Mouse (Mus musculus) heart, adult 2 months (tissue): ENCODE data around the gene Plcl2. TPM values are rescaled to one million over a fixed set of nuclear protein-coding genes. Genes with fewer than 3 reads are reported as not detected.

Source experiments
- DNase-seq, 2 experiments: peaks; one replicate each; pipeline ENCODE4 v3.0.0; 2021
- H3K27ac ChIP-seq: fragments of 200-600 bp; 2 replicates; pipeline ENCODE4 v1.8.1; 2022
- H3K27me3 ChIP-seq: fragments of 200-500 bp; 2 replicates; pipeline ENCODE4 v1.6.1; 2012; ENCODE audit warnings: mild to moderate bottlenecking, low read length, inconsistent platforms, mixed read lengths; ENCODE audit not compliant: control insufficient read depth, insufficient read depth
- H3K36me3 ChIP-seq: fragments of 200-500 bp; 2 replicates; pipeline ENCODE4 v1.6.1; 2012; ENCODE audit warnings: low read length, inconsistent platforms; ENCODE audit not compliant: control insufficient read depth, insufficient read depth
- H3K4me1 ChIP-seq: fragments of 200-500 bp; 2 replicates; pipeline ENCODE4 v1.6.1; 2011; ENCODE audit warnings: low read length; ENCODE audit not compliant: control insufficient read depth, insufficient read depth
- H3K4me3 ChIP-seq: fragments of 200-600 bp; 2 replicates; pipeline ENCODE4 v1.8.1; 2022
- H3K79me2 ChIP-seq: fragments of 200-500 bp; replicated peaks from 2 replicates; pipeline ENCODE4 v1.6.1; 2012; ENCODE audit warnings: mild to moderate bottlenecking, inconsistent platforms, low read length, moderate library complexity, mixed read lengths; ENCODE audit not compliant: control insufficient read depth, insufficient read depth
- H3K9ac ChIP-seq: fragments of 200-500 bp; 2 replicates; pipeline ENCODE4 v1.6.1; 2012; ENCODE audit warnings: low read depth, mild to moderate bottlenecking, control low read depth, inconsistent platforms, low read length, mixed read lengths
- CTCF ChIP-seq: fragments of 200-600 bp; IDR thresholded peaks from 2 replicates; pipeline ENCODE4 v1.8.1; 2022; ENCODE audit warnings: antibody characterized with exemption, mild to moderate bottlenecking, moderate library complexity
- EP300 ChIP-seq: fragments of 200-500 bp; IDR thresholded peaks from 2 replicates; pipeline ENCODE4 v1.6.1; 2011; ENCODE audit warnings: low read depth, low read length, control low read depth; ENCODE audit not compliant: insufficient read depth
- POLR2A ChIP-seq: fragments of 200-500 bp; IDR thresholded peaks from 2 replicates; pipeline ENCODE4 v1.6.1; 2011; ENCODE audit warnings: mild to moderate bottlenecking, low read depth, low read length, control low read depth; ENCODE audit not compliant: insufficient read depth
- WGBS: fragments of 180-500 bp; shearing (Covaris S2); methylation state at CpG from one replicate; pipeline ENCODE4 v1.1.7; 2018; 5-methylcytosine and 5-hydroxymethylcytosine counted together
- intact Hi-C: fragments of 180-260 bp; cut with DNase I; formaldehyde crosslinking; loops from one replicate; pipeline ENCODE4 v1.15.1; 2025
- polyA plus RNA-seq: library from polyadenylated mRNA; depleted of rRNA; stranded (reverse); fragments of >200 nt; gene quantifications from 2 replicates; pipeline ENCODE4 v1.2.3, GENCODE M21; 2012
- total RNA-seq, 2 experiments: library from RNA; stranded (reverse); gene quantifications; 2 replicates each; pipeline ENCODE4 v1.2.3; 2021

Gene Plcl2
- total and polyA plus RNA-seq, 3 experiments: 2.8 to 8.0 (median 7.5) TPM

- H3K36me3 ChIP-seq: no peaks in the 10 kb centered on the region
- H3K4me1 ChIP-seq: peaks cover 2% of the 10 kb centered on the region
- no peak overlapping the region for H3K27ac ChIP-seq
- intact Hi-C loops: no loop called here
- no peaks in the 10 kb centered on the region for H3K27me3 ChIP-seq
- H3K9ac ChIP-seq: no peak overlapping the region
- no peaks in the 10 kb centered on the region for H3K79me2 ChIP-seq
- TF ChIP-seq CTCF (no peak), POLR2A (no peak), EP300 (no peak)
- WGBS: 54% methylated on average over 2 of the region's 2 CpGs
- no peak overlapping the region for H3K4me3 ChIP-seq
- no peak for DNase-seq
Measured at GRCm38 (mm10) chr17:50729031-50729430, 219.8 kb downstream of the Plcl2 start.

- TF ChIP-seq POLR2A (no peak), EP300 (no peak), CTCF (no peak)
- Histone ChIP-seq H3K4me1 (no peaks in the 10 kb centered on the region; the same call in 1 of the 2 replicates), H3K79me2 (no peaks in the 10 kb centered on the region), H3K9ac (no peak overlapping the region), H3K4me3 (no peak overlapping the region), H3K27me3 (no peaks in the 10 kb centered on the region), H3K27ac (no peak overlapping the region), H3K36me3 (no peaks in the 10 kb centered on the region)
- 70% methylated on average over 6 of the region's 6 CpGs for WGBS
- no peak for DNase-seq
- intact Hi-C loops: no loop called here
Measured at GRCm38 (mm10) chr17:50729577-50729976, 220.4 kb downstream of the Plcl2 start.

- Histone ChIP-seq H3K36me3 (no peaks in the 10 kb centered on the region), H3K27me3 (no peaks in the 10 kb centered on the region), H3K9ac (no peak overlapping the region), H3K79me2 (no peaks in the 10 kb centered on the region), H3K27ac (no peak overlapping the region), H3K4me1 (peaks cover 8% of the 10 kb centered on the region), H3K4me3 (no peak overlapping the region)
- no peak for DNase-seq
- 88% methylated on average over 2 of the region's 2 CpGs for WGBS
- intact Hi-C loops: loop anchor here (5.0 kb wide), 1 partner anchor 49 kb away; no protein-coding TSS in a partner anchor
- TF ChIP-seq EP300 (no peak), CTCF (no peak), POLR2A (no peak)
Measured at GRCm38 (mm10) chr17:50730896-50731295, 221.7 kb downstream of the Plcl2 start.

- H3K9ac ChIP-seq: no peak overlapping the region
- 91% methylated on average over 5 of the region's 5 CpGs for WGBS
Measured at GRCm38 (mm10) chr17:50731876-50732275, 222.7 kb downstream of the Plcl2 start.

GRCm38 (mm10) chr17:50733390-50733789 is 224.2 kb downstream of the Plcl2 start:
- peaks cover 22% of the 10 kb centered on the region for H3K4me1 ChIP-seq

More at GRCm38 (mm10) chr17:50731876-50732275, 222.7 kb downstream of the Plcl2 start:
- TF ChIP-seq CTCF (0 out of 2 replicates have a peak, but pooled peaks have one; percentile 14), EP300 (no peak), POLR2A (no peak)
- Histone ChIP-seq H3K27me3 (no peaks in the 10 kb centered on the region), H3K27ac (no peak overlapping the region), H3K79me2 (no peaks in the 10 kb centered on the region), H3K4me1 (peaks cover 13% of the 10 kb centered on the region), H3K36me3 (peaks cover 3% of the 10 kb centered on the region), H3K4me3 (no peak overlapping the region)
- intact Hi-C loops: loop anchor here (5.0 kb wide), 1 partner anchor 50 kb away; no protein-coding TSS in a partner anchor
- DNase-seq: no peak

GRCm38 (mm10) chr17:50734781-50735180 is 225.6 kb downstream of the Plcl2 start:
- WGBS: 70% methylated on average over 6 of the region's 6 CpGs
- intact Hi-C loops: loop anchor here (5.0 kb wide), 1 partner anchor 52 kb away; no protein-coding TSS in a partner anchor
- Histone ChIP-seq H3K4me3 (no peak overlapping the region), H3K27me3 (no peaks in the 10 kb centered on the region), H3K27ac (peak overlapping the region; percentile 75), H3K9ac (peak overlapping the region; percentile 22; the same call in 1 of the 2 replicates), H3K36me3 (peaks cover 3% of the 10 kb centered on the region), H3K79me2 (no peaks in the 10 kb centered on the region), H3K4me1 (peaks cover 22% of the 10 kb centered on the region)
- DNase-seq: no peak
- no peak for TF ChIP-seq POLR2A
- TF ChIP-seq CTCF: no peak
- TF ChIP-seq EP300: no peak

More at GRCm38 (mm10) chr17:50733390-50733789, 224.2 kb downstream of the Plcl2 start:
- no peak overlapping the region for H3K9ac ChIP-seq
- peaks cover 3% of the 10 kb centered on the region for H3K36me3 ChIP-seq
- H3K4me3 ChIP-seq: no peak overlapping the region
- intact Hi-C loops: loop anchor here (5.0 kb wide), 1 partner anchor 51 kb away; no protein-coding TSS in a partner anchor
- no peak overlapping the region for H3K27ac ChIP-seq
- WGBS: 78% methylated on average over 7 of the region's 7 CpGs
- no peaks in the 10 kb centered on the region for H3K27me3 ChIP-seq
- TF ChIP-seq EP300 (no peak), POLR2A (no peak), CTCF (no peak)
- no peaks in the 10 kb centered on the region for H3K79me2 ChIP-seq
- no peak for DNase-seq
